Mouse (Mus musculus) layer of hippocampus, adult 2 months (tissue): ENCODE data around the gene Atl2. TPM values are rescaled to one million over a fixed set of nuclear protein-coding genes. Genes with fewer than 3 reads are reported as not detected.

Experiments
- DNase-seq, 2 experiments: peaks; one replicate each; pipeline ENCODE4 v3.0.0; 2022; ENCODE audit warnings: low spot score in 2 of 2
- H3K27ac ChIP-seq: fragments of 200-600 bp; 2 replicates; pipeline ENCODE4 v1.8.1; 2022
- H3K4me3 ChIP-seq: fragments of 200-600 bp; 2 replicates; pipeline ENCODE4 v1.8.1; 2022; ENCODE audit warnings: mild to moderate bottlenecking
- CTCF ChIP-seq: fragments of 200-600 bp; conservative IDR thresholded peaks from 2 replicates; pipeline ENCODE4 v1.8.1; 2022; ENCODE audit warnings: antibody characterized with exemption, mild to moderate bottlenecking, moderate library complexity
- total RNA-seq, 2 experiments: library from RNA; stranded (reverse); gene quantifications; 2 replicates each; pipeline ENCODE4 v1.2.3; 2021

The Atl2 gene
- total RNA-seq, 2 experiments from 2014 or later, result 52.6 to 56.8 TPM

- Histone ChIP-seq H3K4me3 (no peak overlapping the region), H3K27ac (no peak overlapping the region)
- no peak for DNase-seq
- TF ChIP-seq CTCF, result no peak
These were observed 63.6 kb downstream of the Atl2 start for GRCm38 (mm10) chr17:79832284-79832683.

- Histone ChIP-seq H3K27ac (no peak overlapping the region), H3K4me3 (no peak overlapping the region)
- peak; percentile 56 for TF ChIP-seq CTCF
- DNase-seq, result no peak
These were observed 69.4 kb downstream of the Atl2 start for GRCm38 (mm10) chr17:79826482-79827034.

- peak; percentile 17 to 37 for DNase-seq
- TF ChIP-seq CTCF, result no peak
- Histone ChIP-seq H3K27ac (no peak overlapping the region; the same call in 1 of the 2 replicates), H3K4me3 (no peak overlapping the region)
These were observed 70.5 kb downstream of the Atl2 start for GRCm38 (mm10) chr17:79825241-79826030.

- Histone ChIP-seq H3K4me3 (no peak overlapping the region), H3K27ac (no peak overlapping the region)
- no peak for TF ChIP-seq CTCF
- DNase-seq, result no peak
These were observed 71.5 kb downstream of the Atl2 start for GRCm38 (mm10) chr17:79824406-79824805.

- DNase-seq, result no peak
- no peak overlapping the region for H3K4me3 ChIP-seq
- no peak overlapping the region for H3K27ac ChIP-seq
- TF ChIP-seq CTCF, result no peak
These were observed 77.0 kb downstream of the Atl2 start for GRCm38 (mm10) chr17:79818884-79819283.

- H3K4me3 ChIP-seq, result no peak overlapping the region
- no peak overlapping the region for H3K27ac ChIP-seq
- TF ChIP-seq CTCF, result no peak
- DNase-seq, result no peak
These were observed 77.9 kb downstream of the Atl2 start for GRCm38 (mm10) chr17:79817995-79818394.

GRCm38 (mm10) chr17:79817551-79817950 is 78.4 kb downstream of the Atl2 start:
- Histone ChIP-seq H3K27ac (no peak overlapping the region), H3K4me3 (no peak overlapping the region)
- no peak for TF ChIP-seq CTCF
- DNase-seq, result no peak

GRCm38 (mm10) chr17:79816896-79817295 is 79.0 kb downstream of the Atl2 start:
- TF ChIP-seq CTCF, result no peak
- no peak overlapping the region for H3K27ac ChIP-seq
- no peak overlapping the region for H3K4me3 ChIP-seq
- DNase-seq, result no peak

- Histone ChIP-seq H3K27ac (no peak overlapping the region), H3K4me3 (no peak overlapping the region)
- no peak for TF ChIP-seq CTCF
- DNase-seq, result no peak
These were observed 85.5 kb downstream of the Atl2 start for GRCm38 (mm10) chr17:79810421-79810820.

GRCm38 (mm10) chr17:79809491-79810316 is 86.2 kb downstream of the Atl2 start:
- no peak overlapping the region for H3K27ac ChIP-seq
- DNase-seq, result no peak
- no peak for TF ChIP-seq CTCF
- no peak overlapping the region for H3K4me3 ChIP-seq

- no peak for DNase-seq
- no peak for TF ChIP-seq CTCF
- no peak overlapping the region for H3K27ac ChIP-seq
- H3K4me3 ChIP-seq, result no peak overlapping the region
These were observed 88.5 kb downstream of the Atl2 start for GRCm38 (mm10) chr17:79807237-79807930.

GRCm38 (mm10) chr17:79804747-79805146 is 91.2 kb downstream of the Atl2 start:
- no peak for TF ChIP-seq CTCF
- Histone ChIP-seq H3K27ac (no peak overlapping the region), H3K4me3 (no peak overlapping the region)
- DNase-seq, result no peak

- H3K27ac ChIP-seq, result no peak overlapping the region
- no peak overlapping the region for H3K4me3 ChIP-seq
- TF ChIP-seq CTCF, result no peak
- no peak for DNase-seq
These were observed 93.9 kb downstream of the Atl2 start for GRCm38 (mm10) chr17:79802056-79802455.
